Mouse (Mus musculus): ENCODE measurements around the gene Hmgb3.

DNA sequence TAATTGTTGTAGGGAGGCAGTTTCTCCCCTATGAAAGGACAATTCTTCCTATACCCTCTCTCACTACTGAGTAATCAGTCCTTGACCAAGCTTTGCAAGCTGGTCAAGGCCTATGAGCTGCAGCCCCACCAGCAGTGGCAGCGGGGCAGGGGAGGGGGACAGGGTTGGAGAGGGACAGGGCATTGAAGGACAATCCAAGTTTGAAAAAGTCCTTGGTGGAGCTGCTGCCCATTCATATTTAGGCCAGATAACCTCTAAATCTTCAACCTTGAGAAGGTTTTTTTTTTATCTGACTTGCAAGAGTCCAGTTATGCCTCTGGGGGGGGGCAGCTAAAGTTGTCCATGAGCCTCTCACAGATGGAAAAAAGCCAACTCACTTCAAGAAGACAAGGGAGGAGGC is 28.3 kb upstream of the Hmgb3 start:
- TF ChIP-seq GATA1 (IDR thresholded peaks at IDR 0.05; ENCODE audit: borderline replicate concordance, low read length) (no peak), FLI1 (IDR thresholded peaks at IDR 0.05; ENCODE audit: low read length) (no peak)
